Mouse (Mus musculus) yolk sac, embryonic 10.5 days (tissue): Measurements from ENCODE around the gene Gm21834.

Experiments used
- DNase-seq: peaks from one replicate; pipeline ENCODE4 v3.0.0-alpha.2; 2017; ENCODE audit warnings: low spot score

The Gm21834 gene

DNA sequence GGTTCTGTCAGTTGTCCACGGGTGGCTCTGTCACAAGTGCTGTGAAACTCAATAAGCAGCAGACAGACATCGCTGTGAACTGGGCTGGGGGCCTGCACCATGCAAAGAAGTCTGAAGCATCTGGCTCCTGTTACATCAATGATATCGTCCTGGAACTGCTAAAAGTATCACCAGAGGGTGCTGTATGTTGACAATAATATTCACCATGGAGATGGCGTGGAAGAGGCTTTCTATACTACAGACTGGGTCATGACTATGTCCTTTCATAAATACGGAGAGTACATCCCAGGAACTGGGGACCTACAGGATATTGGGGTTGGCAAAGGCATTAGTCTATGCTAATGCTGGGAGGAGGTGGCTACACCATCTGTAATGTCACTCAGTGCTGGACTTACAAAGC lies at the start of gene Gm21834:
Gene Gm21834 (minus strand): TSS at position 101 of the 400 bp plus-strand sequence.
- no peak for DNase-seq

DNA sequence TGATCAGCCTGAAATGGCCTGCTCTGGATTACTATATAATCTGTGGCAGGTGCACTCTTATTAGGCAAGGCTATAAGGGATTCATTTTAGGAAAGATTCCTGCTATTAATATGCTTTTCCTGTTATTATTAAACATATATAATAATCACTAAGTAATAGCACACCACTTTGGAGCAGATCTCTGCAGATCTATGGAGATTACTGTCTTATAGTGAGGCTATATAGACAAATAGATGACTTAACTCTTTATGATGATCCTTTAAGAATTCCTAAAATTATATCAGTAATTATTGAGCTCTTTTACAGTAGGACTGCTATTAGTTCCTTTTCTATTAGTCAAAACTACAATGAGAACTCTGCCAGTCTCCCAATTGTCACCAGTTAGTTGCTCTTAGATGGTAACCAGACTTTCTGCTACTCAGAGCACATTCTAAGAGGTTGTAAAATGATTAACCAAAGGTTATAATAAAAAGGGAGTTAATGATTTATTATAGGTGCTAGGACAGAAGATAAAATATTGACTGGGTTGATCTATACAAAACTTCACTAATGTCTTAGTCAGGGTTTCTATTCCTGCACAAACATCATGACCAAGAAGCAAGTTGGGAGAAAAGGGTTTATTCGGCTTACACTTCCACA lies 46.3 kb upstream of the Gm21834 start:
- no peak for DNase-seq

DNA sequence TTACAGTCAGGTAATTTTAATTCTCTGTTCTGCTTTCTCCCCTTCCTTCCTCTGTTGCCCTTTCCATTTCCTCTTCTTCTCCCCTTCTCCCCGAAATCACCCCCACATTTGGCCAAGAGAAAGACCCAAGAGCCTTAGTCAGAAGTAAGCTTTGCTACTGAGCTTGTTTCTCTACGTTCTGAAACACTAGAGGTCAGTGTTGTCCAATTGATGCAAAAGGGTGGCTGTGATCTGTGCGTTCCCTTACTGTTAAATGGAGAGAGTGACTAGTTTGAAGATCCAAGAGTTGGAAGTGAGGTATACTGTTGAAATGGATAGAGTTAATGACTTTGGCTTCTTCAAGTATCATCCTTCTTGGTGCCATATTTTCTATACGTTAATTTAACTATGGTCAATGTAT lies 28.9 kb upstream of the Gm21834 start:
- no peak for DNase-seq

DNA sequence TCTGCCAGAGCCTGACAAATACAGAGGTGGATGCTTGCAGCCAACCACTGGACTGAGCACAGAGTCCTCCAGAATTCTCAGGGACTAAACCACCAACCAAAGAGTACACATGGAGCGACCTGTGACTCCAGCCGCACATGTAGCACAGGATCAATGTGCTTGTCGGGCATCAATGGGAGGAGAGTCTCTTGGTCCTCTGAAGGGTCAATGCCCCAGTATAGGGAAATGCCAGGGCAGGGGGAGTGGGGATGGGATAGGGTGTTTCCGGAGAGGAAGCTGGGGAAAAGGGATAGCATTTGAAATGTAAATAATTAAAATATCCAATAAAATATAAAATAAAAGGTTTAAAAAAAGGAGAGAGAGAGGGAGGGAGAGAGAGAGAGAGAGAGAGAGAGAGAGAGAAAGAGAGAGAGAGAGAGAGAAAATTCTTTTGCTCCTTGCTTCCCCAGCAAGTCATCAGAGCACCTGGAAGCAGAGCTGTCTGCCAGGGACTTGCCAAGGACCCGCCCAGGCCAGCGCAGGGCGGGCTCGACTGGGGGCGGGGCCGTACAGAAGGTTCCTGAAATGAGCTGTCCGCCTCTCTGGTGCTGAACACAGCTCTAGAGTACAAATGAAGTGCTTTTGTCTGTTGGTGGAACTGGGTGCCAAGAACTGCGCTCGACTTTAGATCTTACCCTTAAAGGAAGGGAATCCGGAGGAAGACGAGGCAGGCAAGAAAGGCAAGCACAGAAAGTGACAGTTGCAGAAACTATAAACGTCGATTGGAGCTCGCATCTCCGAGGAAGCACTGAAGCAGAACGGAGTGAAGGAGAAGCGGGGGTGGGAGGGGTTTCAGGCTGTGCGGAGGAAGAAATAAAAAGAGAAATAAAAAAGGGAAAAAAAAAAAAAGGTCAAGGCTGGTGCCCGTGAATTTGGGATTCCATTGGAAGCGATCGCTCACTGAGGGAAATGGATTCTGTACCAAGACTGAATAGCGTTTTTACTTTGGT lies 26.9 kb upstream of the Gm21834 start, which contains the start of gene Cntnap5c:
Gene Cntnap5c (plus strand): TSS at position 949 of the 989 bp plus-strand sequence.
- peak; percentile 23 for DNase-seq

DNA sequence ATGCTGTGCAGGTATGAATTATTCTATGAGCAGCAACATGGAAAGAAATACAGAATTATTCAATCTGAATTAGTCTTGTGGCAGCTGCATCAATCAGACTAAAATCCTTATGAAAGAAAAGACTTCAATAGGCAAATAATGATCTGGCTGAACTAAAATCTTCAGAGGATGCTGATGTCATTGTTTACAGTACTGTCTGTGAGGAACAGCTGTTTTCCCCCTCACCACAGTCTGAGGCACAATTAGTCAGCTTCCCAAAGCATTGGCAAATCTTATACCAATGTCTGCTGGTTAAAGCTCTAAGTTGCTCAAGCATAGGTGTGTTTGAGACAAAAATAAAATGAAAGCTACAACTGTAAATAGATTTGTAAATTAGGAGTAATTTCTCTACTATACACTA lies 25.3 kb upstream of the Gm21834 start:
- DNase-seq: no peak

DNA sequence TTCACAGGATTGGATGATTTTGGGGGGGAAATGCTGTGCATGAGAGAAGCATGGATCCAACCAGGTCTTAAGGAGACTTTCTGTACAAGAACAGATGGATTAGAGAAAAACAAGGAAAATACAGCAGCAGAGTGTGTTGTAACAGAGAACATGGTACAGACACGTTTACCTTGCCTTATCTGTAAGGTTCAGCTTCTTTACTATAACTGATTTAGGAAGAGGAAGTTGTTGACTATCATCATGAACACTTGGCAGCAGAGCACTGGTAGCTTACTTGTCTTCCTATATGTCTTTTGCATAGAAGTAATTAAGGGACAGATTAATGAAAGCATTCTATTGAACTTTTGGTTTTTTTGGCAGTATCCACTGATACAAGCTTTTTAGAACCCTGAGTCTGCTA lies 16.0 kb upstream of the Gm21834 start:
- DNase-seq: no peak

DNA sequence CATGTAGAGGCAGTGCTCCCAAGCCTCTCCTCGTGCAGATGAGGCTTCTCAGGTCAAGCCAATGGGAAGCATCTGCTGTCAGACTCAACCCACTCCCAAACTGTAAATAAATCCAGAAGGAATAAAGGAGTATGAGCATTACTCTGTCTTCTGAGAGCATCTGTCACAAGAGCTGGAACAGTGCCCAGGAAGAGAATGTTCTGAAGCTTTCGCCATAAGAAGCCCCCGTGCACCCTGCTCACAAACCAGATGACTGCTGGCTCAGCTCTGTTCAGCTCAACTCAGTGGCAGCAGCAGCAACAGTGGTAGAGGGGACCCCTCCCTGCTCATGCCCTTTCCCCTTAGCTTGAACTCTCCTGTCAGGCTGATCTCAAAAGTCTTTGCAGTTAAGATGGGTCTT lies 47.2 kb downstream of the Gm21834 start:
- no peak for DNase-seq
